Mouse (Mus musculus) limb, embryonic 15.5 days (tissue): Measurements from ENCODE around the gene Egln1. TPM values are rescaled to one million over a fixed set of nuclear protein-coding genes. Genes with fewer than 3 reads are reported as not detected.

ENCODE experiments used
- ATAC-seq: fragments of 200-750 bp; cut with Nextera tagmentation; 2 replicates; pipeline ENCODE4 v1.8.0; 2017; ENCODE audit warnings: low read depth, moderate TSS enrichment; ENCODE audit not compliant: insufficient number of reproducible peaks, low FRiP score, low TSS enrichment
- H3K27ac ChIP-seq: fragments of 300-500 bp; sonication (generic); 2 replicates; pipeline ENCODE4 v1.5.1; 2015; ENCODE audit warnings: moderate library complexity, mild to moderate bottlenecking, inconsistent platforms
- H3K27me3 ChIP-seq: fragments of 300-500 bp; sonication (generic); 2 replicates; pipeline ENCODE4 v1.6.1; 2015; ENCODE audit warnings: inconsistent platforms
- H3K36me3 ChIP-seq: fragments of 300-500 bp; sonication (generic); 2 replicates; pipeline ENCODE4 v1.6.1; 2015; ENCODE audit warnings: inconsistent platforms
- H3K4me1 ChIP-seq: fragments of 300-500 bp; sonication (generic); 2 replicates; pipeline ENCODE4 v1.6.1; 2015; ENCODE audit warnings: inconsistent platforms
- H3K4me2 ChIP-seq: fragments of 300-500 bp; sonication (generic); 2 replicates; pipeline ENCODE4 v1.6.1; 2015; ENCODE audit warnings: mild to moderate bottlenecking, inconsistent platforms
- H3K4me3 ChIP-seq: fragments of 300-500 bp; sonication (generic); 2 replicates; pipeline ENCODE4 v1.5.1; 2015; ENCODE audit warnings: mild to moderate bottlenecking, inconsistent platforms
- H3K9ac ChIP-seq: fragments of 300-500 bp; sonication (generic); 2 replicates; pipeline ENCODE4 v1.6.1; 2015; ENCODE audit warnings: inconsistent platforms
- H3K9me3 ChIP-seq: fragments of 300-500 bp; sonication (generic); 2 replicates; pipeline ENCODE4 v1.6.1; 2016; ENCODE audit warnings: inconsistent platforms
- WGBS: fragments of 180-500 bp; shearing (Covaris S2); methylation state at CpG from one replicate; pipeline ENCODE4 v1.1.7; 2015; 5-methylcytosine and 5-hydroxymethylcytosine counted together
- polyA plus RNA-seq: library from polyadenylated mRNA; unstranded; fragments of >200 nt; fragmentation: Nextera tagmentation; extraction: Ambion mirVana; gene quantifications from 2 replicates; pipeline ENCODE4 v1.2.1, GENCODE M21; 2015

The Egln1 gene
- polyA plus RNA-seq, 1 experiment from 2014 or later = 16.5 TPM

DNA sequence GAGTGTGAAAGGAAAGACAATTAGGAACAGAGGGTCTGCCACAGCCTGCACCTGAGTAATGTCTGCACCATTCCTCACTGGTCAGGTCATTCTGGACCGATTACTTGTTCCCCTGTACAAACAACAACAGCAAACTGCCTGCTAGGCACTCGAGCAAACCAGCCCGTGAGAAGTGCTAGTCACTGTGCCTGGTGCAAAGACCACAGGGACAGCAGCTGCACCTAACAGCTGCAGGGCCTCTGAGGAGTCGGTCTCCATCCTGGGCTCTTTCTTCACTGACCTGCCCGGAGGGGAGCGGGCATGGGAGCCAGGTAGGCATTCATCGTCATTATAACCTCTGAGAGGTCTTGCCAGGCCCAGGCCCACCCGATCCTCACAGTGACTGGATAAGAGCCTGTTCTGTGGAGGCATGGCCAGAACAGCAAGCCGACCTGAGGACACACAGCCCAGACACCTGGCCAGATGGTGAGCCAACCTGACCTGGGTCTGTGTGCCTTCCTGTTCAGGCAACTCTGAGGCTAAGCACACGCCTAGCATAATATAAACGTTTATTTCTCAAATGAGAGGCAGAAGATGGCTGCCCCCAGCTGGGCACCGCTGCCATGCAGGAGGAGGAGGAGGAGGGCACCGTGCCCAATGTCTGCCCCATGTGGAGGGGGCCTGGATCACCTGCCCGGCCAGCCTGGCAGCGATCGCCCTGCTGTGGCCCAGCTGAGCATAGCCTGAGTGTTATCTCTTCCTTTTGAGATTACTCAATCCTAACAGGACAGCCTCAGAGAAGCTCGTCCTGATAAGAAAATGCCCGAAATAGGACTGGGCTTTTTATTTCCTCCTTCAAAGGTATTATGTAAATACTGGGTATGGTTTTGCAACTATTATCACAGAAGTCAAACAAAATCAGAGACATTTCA is 27.5 kb downstream of the Egln1 start:
- 80% methylated on average over 18 of the region's 18 CpGs for WGBS
- no peak overlapping the region for H3K4me2 ChIP-seq
- no peak for ATAC-seq
- H3K9ac ChIP-seq = no peak overlapping the region
- no peaks in the 10 kb centered on the region for H3K27me3 ChIP-seq
- H3K4me1 ChIP-seq = peaks cover 42% of the 10 kb centered on the region
- H3K9me3 ChIP-seq = no peaks in the 10 kb centered on the region
- H3K36me3 ChIP-seq = 0 out of 2 replicates have a peak, but pooled peaks cover 7% of the 10 kb centered on the region
- no peak overlapping the region for H3K4me3 ChIP-seq
- H3K27ac ChIP-seq = no peak overlapping the region

DNA sequence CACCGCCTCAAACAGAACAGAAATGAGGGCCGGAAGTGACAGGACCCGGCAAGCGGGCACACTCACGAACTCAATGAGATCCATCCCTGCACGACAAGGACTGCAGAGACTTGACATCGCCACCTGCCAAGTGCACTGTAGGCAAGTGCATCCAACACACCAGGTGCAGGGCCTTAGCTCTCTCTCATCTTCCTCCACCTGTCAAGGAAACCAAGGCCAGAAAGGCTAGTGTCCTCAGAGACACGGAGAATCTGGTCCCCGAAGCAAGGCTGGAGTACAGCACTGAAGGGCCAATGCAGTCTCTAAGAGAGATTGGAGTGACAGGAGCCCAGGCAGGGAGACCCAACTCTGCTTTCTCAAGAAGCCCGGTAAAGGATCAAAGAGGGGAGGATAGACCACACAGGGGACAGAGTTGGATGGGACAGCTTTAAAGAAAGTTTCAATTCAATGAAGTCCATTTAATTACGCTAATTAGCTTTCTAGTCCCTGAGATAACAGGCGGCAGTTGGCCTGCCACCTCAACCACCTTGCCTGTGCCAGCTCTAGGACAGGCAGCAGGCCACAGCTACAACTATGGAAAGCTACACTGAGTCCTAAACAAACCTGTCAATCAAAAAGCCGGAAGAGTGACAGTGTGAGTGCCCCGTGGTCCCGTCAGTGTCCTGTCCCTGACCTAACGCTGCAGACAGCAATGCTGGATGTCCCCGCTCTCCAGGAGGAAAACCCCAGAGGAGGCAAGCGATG is 31.2 kb downstream of the Egln1 start:
- H3K4me2 ChIP-seq = no peak overlapping the region
- no peak for ATAC-seq
- 80% methylated on average over 18 of the region's 18 CpGs for WGBS
- H3K9me3 ChIP-seq = no peaks in the 10 kb centered on the region
- H3K27me3 ChIP-seq = no peaks in the 10 kb centered on the region
- no peak overlapping the region for H3K9ac ChIP-seq
- no peak overlapping the region for H3K4me3 ChIP-seq
- H3K27ac ChIP-seq = no peak overlapping the region
- H3K36me3 ChIP-seq = peaks cover 28% of the 10 kb centered on the region
- H3K4me1 ChIP-seq = peaks cover 26% of the 10 kb centered on the region

- Histone ChIP-seq H3K27me3 (no peaks in the 10 kb centered on the region), H3K36me3 (peaks cover 60% of the 10 kb centered on the region), H3K4me2 (no peak overlapping the region), H3K4me3 (no peak overlapping the region), H3K27ac (no peak overlapping the region), H3K9me3 (no peaks in the 10 kb centered on the region), H3K9ac (no peak overlapping the region), H3K4me1 (peaks cover 7% of the 10 kb centered on the region; the same call in 1 of the 2 replicates)
- no peak for ATAC-seq
- WGBS = 97% methylated on average over 5 of the region's 5 CpGs
Measured at GRCm38 (mm10) chr8:124914061-124914460, 35.1 kb downstream of the Egln1 start.

DNA sequence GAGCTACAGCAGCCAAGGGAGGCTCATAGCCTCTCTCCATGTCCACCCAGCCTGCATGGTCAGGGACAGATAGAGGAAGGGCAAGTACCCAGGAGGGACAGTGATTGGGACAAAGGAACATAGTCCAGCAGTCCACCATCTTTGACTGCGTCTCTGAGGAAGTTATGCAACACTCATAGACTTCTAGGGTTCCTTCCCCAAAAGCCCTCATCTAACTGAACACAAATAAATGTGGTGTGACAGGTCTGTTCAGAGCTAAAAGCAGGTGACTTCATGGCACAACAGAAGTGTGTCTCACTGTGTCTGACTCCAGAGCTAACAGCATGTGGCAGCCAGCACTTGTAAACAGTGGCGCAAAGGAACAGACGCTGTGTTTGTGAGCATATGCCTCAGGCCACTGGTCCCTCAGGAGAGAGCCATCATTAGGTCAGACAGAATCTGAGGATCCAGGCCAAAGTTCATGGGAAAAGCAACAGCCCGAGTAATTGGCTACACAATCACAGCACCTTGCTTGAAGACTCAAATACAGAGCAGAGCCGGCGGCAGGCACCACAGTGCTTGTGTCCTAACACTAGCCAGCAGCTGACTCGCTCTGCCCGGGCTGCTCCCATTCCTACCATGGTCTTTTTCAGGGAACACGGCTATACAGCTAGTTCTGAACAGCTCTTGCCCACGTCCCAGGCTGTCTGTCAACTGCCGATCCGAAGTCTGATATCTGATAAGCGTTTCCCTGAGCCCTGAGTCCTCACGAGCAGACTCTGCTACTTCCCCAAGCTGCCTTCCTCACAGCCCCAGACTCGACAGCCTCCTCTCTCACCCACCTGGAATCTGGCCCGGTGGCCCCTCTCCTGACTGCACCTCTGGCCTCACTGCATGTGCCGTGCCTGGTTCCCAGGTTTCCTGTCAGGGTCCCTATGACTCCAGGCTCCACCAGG is 36.9 kb downstream of the Egln1 start:
- Histone ChIP-seq H3K27ac (no peak overlapping the region), H3K9ac (no peak overlapping the region), H3K4me3 (no peak overlapping the region), H3K4me1 (no peaks in the 10 kb centered on the region), H3K9me3 (no peaks in the 10 kb centered on the region), H3K36me3 (peaks cover 77% of the 10 kb centered on the region), H3K4me2 (no peak overlapping the region), H3K27me3 (no peaks in the 10 kb centered on the region)
- no peak for ATAC-seq
- WGBS = 72% methylated on average over 17 of the region's 17 CpGs

DNA sequence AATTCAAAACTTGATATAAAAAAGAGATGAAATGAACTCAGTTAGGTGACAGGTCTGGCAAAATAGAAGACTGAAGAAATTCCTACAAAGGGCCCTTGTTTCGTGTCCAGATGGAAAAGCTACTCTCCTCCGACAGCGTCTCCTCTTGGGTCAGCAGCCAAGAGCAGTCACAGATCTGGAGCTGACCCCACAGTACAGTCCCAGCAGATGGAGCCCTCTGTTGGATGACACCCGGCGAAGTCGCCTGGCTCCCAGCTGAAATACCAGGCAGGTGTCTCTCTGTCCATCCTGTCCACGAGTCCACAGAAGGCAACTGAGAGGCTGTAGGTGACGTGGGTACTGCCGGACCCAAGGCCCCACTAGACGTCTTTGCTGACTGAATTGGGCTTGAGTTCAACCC is 38.8 kb downstream of the Egln1 start:
- 0 out of 2 replicates have a peak, but pooled peaks cover 2% of the 10 kb centered on the region for H3K4me1 ChIP-seq

GRCm38 (mm10) chr8:124909936-124910335 is 39.2 kb downstream of the Egln1 start:
- 0 out of 2 replicates have a peak, but pooled peaks cover 3% of the 10 kb centered on the region for H3K4me1 ChIP-seq
- no peak overlapping the region for H3K9ac ChIP-seq
- H3K4me2 ChIP-seq = no peak overlapping the region
- 89% methylated on average over 16 of the region's 16 CpGs for WGBS
- ATAC-seq = no peak
- no peak overlapping the region for H3K4me3 ChIP-seq
- peaks cover 88% of the 10 kb centered on the region for H3K36me3 ChIP-seq
- no peaks in the 10 kb centered on the region for H3K9me3 ChIP-seq
- H3K27me3 ChIP-seq = no peaks in the 10 kb centered on the region
- no peak overlapping the region for H3K27ac ChIP-seq

More for the DNA sequence above, 38.8 kb downstream of the Egln1 start:
- Histone ChIP-seq H3K27me3 (no peaks in the 10 kb centered on the region), H3K36me3 (peaks cover 90% of the 10 kb centered on the region), H3K9me3 (no peaks in the 10 kb centered on the region), H3K4me3 (no peak overlapping the region), H3K9ac (no peak overlapping the region), H3K4me2 (no peak overlapping the region), H3K27ac (no peak overlapping the region)
- 85% methylated on average over 10 of the region's 10 CpGs for WGBS
- ATAC-seq = no peak

- H3K4me1 ChIP-seq = 0 out of 2 replicates have a peak, but pooled peaks cover 5% of the 10 kb centered on the region
- no peaks in the 10 kb centered on the region for H3K9me3 ChIP-seq
- no peak overlapping the region for H3K9ac ChIP-seq
- no peak overlapping the region for H3K4me3 ChIP-seq
- ATAC-seq = no peak
- no peak overlapping the region for H3K27ac ChIP-seq
- H3K36me3 ChIP-seq = peaks cover 85% of the 10 kb centered on the region
- H3K27me3 ChIP-seq = no peaks in the 10 kb centered on the region
- WGBS = 76% methylated on average over 2 of the region's 2 CpGs
- no peak overlapping the region for H3K4me2 ChIP-seq
Measured at GRCm38 (mm10) chr8:124905482-124905881, 43.6 kb downstream of the Egln1 start.

DNA sequence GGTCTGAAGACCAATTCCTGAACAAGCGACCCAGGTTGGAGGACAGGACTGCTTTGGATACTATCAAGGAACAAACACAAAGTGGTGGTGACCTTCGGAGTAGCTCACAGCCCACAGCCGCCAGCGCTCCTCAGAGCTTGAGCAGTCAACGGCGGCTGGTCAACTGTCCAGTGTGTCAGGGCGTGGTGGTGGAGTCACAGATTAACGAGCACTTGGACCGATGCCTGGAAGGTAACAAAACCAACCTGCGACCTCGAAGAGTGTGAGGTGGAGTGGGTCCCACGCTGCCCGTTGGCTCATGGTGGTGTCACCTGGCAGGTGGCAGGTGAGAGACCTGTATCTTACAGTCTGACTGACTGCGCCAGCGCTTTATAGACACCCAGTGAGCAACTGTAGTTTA is 45.9 kb downstream of the Egln1 start:
- Histone ChIP-seq H3K4me2 (no peak overlapping the region), H3K36me3 (peaks cover 76% of the 10 kb centered on the region), H3K9me3 (no peaks in the 10 kb centered on the region), H3K27me3 (no peaks in the 10 kb centered on the region), H3K4me3 (no peak overlapping the region), H3K4me1 (peaks cover 14% of the 10 kb centered on the region), H3K9ac (no peak overlapping the region), H3K27ac (no peak overlapping the region)
- WGBS = 95% methylated on average over 15 of the region's 15 CpGs
- ATAC-seq = no peak

DNA sequence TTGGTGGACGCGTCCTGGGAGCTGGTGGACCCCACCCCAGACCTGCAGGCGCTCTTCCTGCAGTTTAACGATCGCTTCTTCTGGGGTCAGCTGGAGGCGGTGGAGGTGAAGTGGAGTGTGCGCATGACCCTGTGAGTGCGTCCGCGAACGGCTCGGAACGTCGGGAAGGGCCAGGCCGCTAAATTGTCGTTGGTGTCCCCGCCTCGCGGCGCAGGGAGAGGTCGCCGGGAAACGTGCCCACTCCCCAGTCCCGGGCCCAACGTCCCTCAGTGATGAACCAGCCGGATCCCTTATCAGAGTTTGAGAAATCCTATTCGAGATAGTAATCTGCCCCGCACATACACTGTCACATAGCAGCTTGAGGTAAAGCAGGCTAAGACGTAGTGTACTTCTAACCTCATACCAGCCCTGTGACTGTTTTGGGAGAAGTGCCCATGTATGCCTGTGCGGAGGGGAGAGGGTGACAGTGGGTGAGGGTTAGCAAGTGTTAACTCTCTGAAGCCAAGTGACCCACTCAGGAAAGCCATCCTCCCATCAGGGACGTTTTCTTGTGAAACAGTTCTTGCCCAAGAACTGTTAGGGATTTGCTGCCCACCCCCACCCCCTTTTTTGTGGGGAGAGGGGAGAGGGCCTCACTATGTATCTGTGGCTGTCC is 50.7 kb downstream of the Egln1 start:
- H3K9ac ChIP-seq = peak overlapping the region; percentile 75
- H3K27ac ChIP-seq = peak overlapping the region; percentile 82
- H3K4me2 ChIP-seq = peak overlapping the region; percentile 94
- peaks cover 53% of the 10 kb centered on the region for H3K36me3 ChIP-seq
- ATAC-seq = no peak
- H3K4me1 ChIP-seq = peaks cover 24% of the 10 kb centered on the region
- H3K4me3 ChIP-seq = peak overlapping the region; percentile 93
- H3K9me3 ChIP-seq = no peaks in the 10 kb centered on the region
- H3K27me3 ChIP-seq = no peaks in the 10 kb centered on the region
- WGBS = 7% methylated on average over 31 of the region's 31 CpGs

- Histone ChIP-seq H3K27ac (peak within 1 kb of the TSS; percentile 82), H3K9ac (peak within 1 kb of the TSS; percentile 85), H3K36me3 (peaks cover 45% of the 10 kb centered on the region), H3K4me3 (peak within 1 kb of the TSS; percentile 93), H3K27me3 (no peaks in the 10 kb centered on the region), H3K4me1 (peaks cover 24% of the 10 kb centered on the region), H3K4me2 (peak within 1 kb of the TSS; percentile 94), H3K9me3 (no peaks in the 10 kb centered on the region)
- ATAC-seq = peak; percentile 84
- under 1% methylated on average over 114 of the region's 114 CpGs for WGBS
Measured at GRCm38 (mm10) chr8:124897386-124898250, 51.5 kb downstream of the Egln1 start, which contains the start of the genes Exoc8 and Sprtn. Gene Exoc8 (minus strand): TSS chr8:124897705. Gene Sprtn (plus strand): TSS chr8:124897886.
